Mouse (Mus musculus): ENCODE data around the gene Gm49336.

GRCm38 (mm10) chr14:60250879-60251278 is 428 bp downstream of the Gm49336 start:
- TF ChIP-seq JUND (conservative IDR thresholded peaks at IDR 0.05; ENCODE audit: low read depth, low read length) (no peak), MAX (IDR thresholded peaks at IDR 0.05; ENCODE audit: low read length) (no peak), POLR2A (IDR thresholded peaks at IDR 0.05; ENCODE audit: low read depth, low read length) (no peak)
